Mouse (Mus musculus) bone marrow macrophage, adult 2 months (primary cell): ENCODE data around the gene Tgfb2.

Source experiments
- CTCF ChIP-seq: IDR thresholded peaks from 2 replicates; pipeline ENCODE4 v1.5.1; 2012; ENCODE audit warnings: low read depth, mild to moderate bottlenecking, low read length, moderate library complexity
- POLR2A ChIP-seq: IDR thresholded peaks from 2 replicates; pipeline ENCODE4 v1.6.1; 2012; ENCODE audit warnings: mild to moderate bottlenecking, low read depth, low read length, borderline replicate concordance

DNA sequence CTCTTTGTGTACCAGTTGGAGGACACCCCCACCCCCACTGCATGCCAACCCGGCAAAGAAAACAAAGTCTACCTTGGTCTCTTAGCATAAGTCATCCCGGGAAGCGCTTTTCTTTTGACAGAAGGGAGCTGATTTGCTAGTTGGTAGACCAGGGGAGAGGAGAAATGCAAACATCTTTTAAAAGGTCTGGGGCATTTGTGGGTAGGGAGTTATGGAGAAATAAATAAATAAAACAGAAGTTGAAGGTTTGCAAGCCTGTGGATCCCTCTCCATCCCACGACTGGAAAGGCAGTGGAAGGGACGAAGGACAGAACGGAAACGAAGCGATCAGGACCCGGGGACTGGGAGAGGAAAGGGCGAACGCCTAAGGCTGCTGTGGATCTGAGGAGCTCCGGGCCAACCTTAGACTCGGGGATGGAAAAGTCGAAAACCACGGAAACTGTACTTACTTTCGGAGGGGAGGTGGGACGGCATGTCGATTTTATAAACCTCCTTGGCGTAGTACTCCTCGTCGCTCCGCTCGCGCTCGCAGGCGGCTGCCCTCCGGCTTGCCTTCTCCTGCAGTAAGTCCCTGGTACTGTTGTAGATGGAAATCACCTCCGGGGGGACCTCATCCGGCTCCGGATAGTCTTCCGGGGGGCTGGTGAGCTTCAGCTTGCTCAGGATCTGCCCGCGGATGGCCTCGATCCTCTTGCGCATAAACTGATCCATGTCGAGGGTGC is 1.6 kb downstream of the Tgfb2 start:
- TF ChIP-seq CTCF (no peak), POLR2A (no peak)
